In genomic region chr16:20444831-20445388, GRCm38 (mm10) we compare ENCODE assay signal across 14 mouse cellular contexts.
"Had no signal": no experiment of that assay in that cellular context is flagged by ENCODE, and none has a peak within 500 bp of the region (broad histone marks: within the 10 kb centered on the region; RNA-seq: fewer than 3 reads in every experiment).

No protein-coding gene starts in this region.

- H3K4me2 ChIP-seq: limb, embryonic 12.5 days; liver, embryonic 13.5 days; lung, embryonic 15.5 days; midbrain, embryonic 13.5 days had no signal

- H3K27me3 ChIP-seq: limb, embryonic 12.5 days; liver, embryonic 13.5 days; lung, embryonic 15.5 days had no signal

- H3K36me3 ChIP-seq: limb, embryonic 12.5 days; liver, embryonic 13.5 days; lung, embryonic 15.5 days; midbrain, embryonic 13.5 days had no signal

- H3K9me3 ChIP-seq: limb, embryonic 12.5 days; liver, embryonic 13.5 days; lung, embryonic 15.5 days; midbrain, embryonic 13.5 days had no signal

- ATAC-seq: liver, postnatal 0 days; midbrain, embryonic 13.5 days had no signal

- DNase-seq: kidney, postnatal 10 days; kidney, postnatal 4 days; liver; liver, embryonic 13.5 days; liver, postnatal 0 days; lung, postnatal 14 days; thymus, adult 18-20 months; thymus, postnatal 14 days had no signal

- H3K4me1 ChIP-seq: limb, embryonic 12.5 days; liver, embryonic 13.5 days; lung, embryonic 15.5 days had no signal

- H3K4me3 ChIP-seq: layer of hippocampus, adult 2 months; limb, embryonic 12.5 days; liver, embryonic 13.5 days; lung, embryonic 15.5 days; megakaryocyte, embryonic 14.5 days; midbrain, embryonic 13.5 days had no signal

- H3K9ac ChIP-seq: limb, embryonic 12.5 days; liver, embryonic 13.5 days; liver, postnatal 0 days; lung, embryonic 15.5 days; midbrain, embryonic 13.5 days had no signal

- H3K27ac ChIP-seq: layer of hippocampus, adult 2 months; limb, embryonic 12.5 days; liver, embryonic 13.5 days; lung, embryonic 15.5 days; macrophage; midbrain, embryonic 13.5 days had no signal
